Mouse (Mus musculus) E14TG2a.4 (cell line): ENCODE results near the gene Ppm1m.
A peak's percentile ranks its signal among the peaks of the same experiment; 100 is the strongest.

Experiments
- H3K27me3 ChIP-seq: 2 replicates; pipeline ENCODE4 v1.6.1; 2014; ENCODE audit warnings: low read length, control low read depth; ENCODE audit not compliant: insufficient read depth
- H3K36me3 ChIP-seq: 2 replicates; pipeline ENCODE4 v1.6.1; 2014; ENCODE audit warnings: low read length, control low read depth; ENCODE audit not compliant: insufficient read depth
- H3K4me1 ChIP-seq: replicated peaks from 2 replicates; pipeline ENCODE4 v1.6.1; 2014; ENCODE audit warnings: low read depth, low read length, control low read depth
- H3K4me3 ChIP-seq: replicated peaks from 2 replicates; pipeline ENCODE4 v1.5.1; 2014; ENCODE audit warnings: mild to moderate bottlenecking, low read length
- H3K9me3 ChIP-seq: 2 replicates; pipeline ENCODE4 v1.6.1; 2014; ENCODE audit warnings: low read length, control low read depth
- CTCF ChIP-seq: conservative IDR thresholded peaks from 2 replicates; pipeline ENCODE4 v1.5.1; 2014; ENCODE audit warnings: low read length
- NANOG ChIP-seq: IDR thresholded peaks from 2 replicates; pipeline ENCODE4 v1.6.1; 2014; ENCODE audit warnings: borderline replicate concordance, low read length, mixed read lengths
- POU5F1 ChIP-seq: IDR thresholded peaks from 2 replicates; pipeline ENCODE4 v1.6.1; 2014; ENCODE audit warnings: low read length, borderline replicate concordance

The Ppm1m gene

GRCm38 (mm10) chr9:106199535-106200272 is at the start of gene Ppm1m:
Gene Ppm1m, minus strand, starts transcription at chr9:106199746.
- Histone ChIP-seq H3K27me3 (no peaks in the 10 kb centered on the region; the same call in 1 of the 2 replicates), H3K4me3 (peak within 1 kb of the TSS; percentile 84), H3K36me3 (peaks cover 42% of the 10 kb centered on the region), H3K4me1 (peaks cover 59% of the 10 kb centered on the region), H3K9me3 (peaks cover 5% of the 10 kb centered on the region)
- TF ChIP-seq CTCF (no peak), POU5F1 (no peak), NANOG (no peak)

- TF ChIP-seq CTCF (no peak), POU5F1 (no peak), NANOG (no peak)
- no peaks in the 10 kb centered on the region for H3K9me3 ChIP-seq
- H3K4me3 ChIP-seq = peak overlapping the region; percentile 65
- no peaks in the 10 kb centered on the region for H3K27me3 ChIP-seq
- H3K36me3 ChIP-seq = peaks cover 60% of the 10 kb centered on the region
- peaks cover 29% of the 10 kb centered on the region for H3K4me1 ChIP-seq
Measured at GRCm38 (mm10) chr9:106242813-106243488, 43.4 kb upstream of the Ppm1m start.

- peaks cover 72% of the 10 kb centered on the region for H3K36me3 ChIP-seq
- peaks cover 25% of the 10 kb centered on the region for H3K4me1 ChIP-seq
- H3K27me3 ChIP-seq = no peaks in the 10 kb centered on the region
- H3K4me3 ChIP-seq = no peak overlapping the region
- no peaks in the 10 kb centered on the region for H3K9me3 ChIP-seq
- no peak for TF ChIP-seq POU5F1
- TF ChIP-seq CTCF = peak; percentile 42
Measured at GRCm38 (mm10) chr9:106241541-106242164, 42.1 kb upstream of the Ppm1m start.

GRCm38 (mm10) chr9:106237878-106238277 is 38.3 kb upstream of the Ppm1m start:
- Histone ChIP-seq H3K9me3 (no peaks in the 10 kb centered on the region), H3K27me3 (no peaks in the 10 kb centered on the region), H3K4me1 (peaks cover 29% of the 10 kb centered on the region), H3K4me3 (no peak overlapping the region), H3K36me3 (peaks cover 89% of the 10 kb centered on the region)
- TF ChIP-seq CTCF = no peak
- TF ChIP-seq POU5F1 = no peak
- TF ChIP-seq NANOG = no peak

GRCm38 (mm10) chr9:106237401-106237800 is 37.9 kb upstream of the Ppm1m start:
- H3K4me3 ChIP-seq = no peak overlapping the region
- TF ChIP-seq NANOG (no peak), POU5F1 (no peak)
- peaks cover 87% of the 10 kb centered on the region for H3K36me3 ChIP-seq
- H3K27me3 ChIP-seq = no peaks in the 10 kb centered on the region
- H3K4me1 ChIP-seq = peaks cover 24% of the 10 kb centered on the region
- H3K9me3 ChIP-seq = no peaks in the 10 kb centered on the region

GRCm38 (mm10) chr9:106236818-106237211 is 37.3 kb upstream of the Ppm1m start:
- Histone ChIP-seq H3K36me3 (peaks cover 83% of the 10 kb centered on the region), H3K4me3 (no peak overlapping the region; the same call in 1 of the 2 replicates), H3K4me1 (peaks cover 20% of the 10 kb centered on the region), H3K9me3 (no peaks in the 10 kb centered on the region), H3K27me3 (no peaks in the 10 kb centered on the region)
- TF ChIP-seq NANOG (no peak), CTCF (no peak), POU5F1 (no peak)

GRCm38 (mm10) chr9:106236156-106236817 is 36.7 kb upstream of the Ppm1m start:
- H3K4me3 ChIP-seq = no peak overlapping the region; the same call in 1 of the 2 replicates
- no peak for TF ChIP-seq POU5F1
- no peaks in the 10 kb centered on the region for H3K27me3 ChIP-seq
- peaks cover 78% of the 10 kb centered on the region for H3K36me3 ChIP-seq
- peaks cover 23% of the 10 kb centered on the region for H3K4me1 ChIP-seq
- H3K9me3 ChIP-seq = no peaks in the 10 kb centered on the region

- Histone ChIP-seq H3K4me1 (peaks cover 33% of the 10 kb centered on the region), H3K36me3 (peaks cover 68% of the 10 kb centered on the region), H3K9me3 (no peaks in the 10 kb centered on the region), H3K27me3 (no peaks in the 10 kb centered on the region), H3K4me3 (no peak overlapping the region)
- no peak for TF ChIP-seq NANOG
- TF ChIP-seq CTCF = no peak
- TF ChIP-seq POU5F1 = no peak
Measured at GRCm38 (mm10) chr9:106235194-106235830, 35.8 kb upstream of the Ppm1m start.
